Mouse (Mus musculus): ENCODE measurements around the gene Dnah2. TPM values are rescaled to one million over a fixed set of nuclear protein-coding genes. Genes with fewer than 3 reads are reported as not detected.

Dnah2 gene
- total and polyA plus RNA-seq, 3 experiments = under 0.01 to 0.03 TPM; not detected in 1

DNA sequence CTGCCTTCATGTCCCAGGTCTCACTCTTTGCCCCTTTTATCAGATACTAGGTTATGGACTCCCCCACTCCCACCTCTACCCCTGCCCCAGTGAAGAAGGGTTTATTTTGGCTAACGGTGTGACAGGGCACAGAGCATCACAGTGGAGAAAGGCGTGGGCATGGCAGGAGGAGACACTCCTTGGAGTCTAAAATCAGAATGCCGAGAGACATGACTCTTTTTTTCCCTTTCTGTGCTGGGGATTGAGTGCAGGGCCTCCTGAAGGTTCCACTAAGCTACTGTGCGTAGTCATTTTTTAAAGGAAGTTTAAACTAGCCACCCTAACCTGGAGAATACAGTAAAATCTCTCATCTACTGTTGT, 20.9 kb downstream of the Dnah2 start:
- dilution Hi-C loops (cut with MboI; ENCODE audit: extremely low pct_ligation_motif_present, extremely low pct_unique_long_range_greater_than_20kb, low sequenced_read_pairs) (no loop called here), in situ Hi-C loops (cut with MboI; ENCODE audit: low pct_ligation_motif_present, low pct_unique_long_range_greater_than_20kb, low sequenced_read_pairs) (loop anchor here (10.0 kb wide), 1 partner anchor 123 kb away; no protein-coding TSS in a partner anchor)
- Histone ChIP-seq H3K79me2 (replicated peaks; ENCODE audit: control insufficient read depth, extremely low read depth, insufficient read depth, poor library complexity, severe bottlenecking) (no peaks in the 10 kb centered on the region), H3K27ac (ENCODE audit: insufficient read depth, low read depth) (no peak overlapping the region), H3K4me2 (ENCODE audit: insufficient read depth, low read depth, poor library complexity, severe bottlenecking) (no peak overlapping the region), H3K4me1 (ENCODE audit: control insufficient read depth in 1 of 2, insufficient read depth in 2 of 2) (no peaks in the 10 kb centered on the region), H3K9ac (ENCODE audit: insufficient read depth, low read depth) (no peak overlapping the region), H3K4me3 (replicated peaks in 1 of 3; ENCODE audit: low read depth in 2 of 3, low read length in 2 of 3, poor library complexity in 1 of 3) (no peak overlapping the region), H3K9me3 (replicated peaks; ENCODE audit: low read length) (no peaks in the 10 kb centered on the region), H3K27me3 (replicated peaks) (peaks cover 36% of the 10 kb centered on the region), H3K36me3 (replicated peaks in 1 of 2; ENCODE audit: control insufficient read depth in 1 of 2, insufficient read depth in 1 of 2, low read length in 1 of 2) (no peaks in the 10 kb centered on the region)
- DNase-seq (ENCODE audit: extremely low read depth) = no peak
- no peak for TF ChIP-seq JUN (IDR thresholded peaks at IDR 0.05; ENCODE audit: insufficient read depth, low read depth, low read length)

GRCm38 (mm10) chr11:69527098-69528030, 21.5 kb downstream of the Dnah2 start:
- no peaks in the 10 kb centered on the region for H3K36me3 ChIP-seq (replicated peaks in 1 of 2; ENCODE audit: control insufficient read depth in 1 of 2, insufficient read depth in 1 of 2, low read length in 1 of 2)
- no peaks in the 10 kb centered on the region for H3K9me3 ChIP-seq (replicated peaks; ENCODE audit: low read length)
- H3K9ac ChIP-seq (ENCODE audit: insufficient read depth, low read depth) = no peak overlapping the region
- no peaks in the 10 kb centered on the region for H3K79me2 ChIP-seq (replicated peaks; ENCODE audit: control insufficient read depth, extremely low read depth, insufficient read depth, poor library complexity, severe bottlenecking)
- H3K27ac ChIP-seq (ENCODE audit: insufficient read depth, low read depth) = no peak overlapping the region
- H3K4me1 ChIP-seq (ENCODE audit: control insufficient read depth in 1 of 2, insufficient read depth in 2 of 2) = no peaks in the 10 kb centered on the region
- TF ChIP-seq USF2 (conservative IDR thresholded peaks at IDR 0.05; ENCODE audit: low read depth, low read length) = no peak
- H3K4me2 ChIP-seq (ENCODE audit: insufficient read depth, low read depth, poor library complexity, severe bottlenecking) = no peak overlapping the region
- no peak for DNase-seq (ENCODE audit: extremely low read depth)
- dilution Hi-C loops (cut with MboI; ENCODE audit: extremely low pct_ligation_motif_present, extremely low pct_unique_long_range_greater_than_20kb, low sequenced_read_pairs) = no loop called here
- peaks cover 34% of the 10 kb centered on the region for H3K27me3 ChIP-seq (replicated peaks)
- H3K4me3 ChIP-seq (replicated peaks in 1 of 3; ENCODE audit: low read depth in 2 of 3, low read length in 2 of 3, poor library complexity in 1 of 3) = no peak overlapping the region
- in situ Hi-C loops (cut with MboI; ENCODE audit: low pct_ligation_motif_present, low pct_unique_long_range_greater_than_20kb, low sequenced_read_pairs) = loop anchor here (10.0 kb wide), 1 partner anchor 123 kb away; no protein-coding TSS in a partner anchor

GRCm38 (mm10) chr11:69526631-69527030, 22.3 kb downstream of the Dnah2 start:
- dilution Hi-C loops (cut with MboI; ENCODE audit: extremely low pct_ligation_motif_present, extremely low pct_unique_long_range_greater_than_20kb, low sequenced_read_pairs) = no loop called here
- in situ Hi-C loops (cut with MboI; ENCODE audit: low pct_ligation_motif_present, low pct_unique_long_range_greater_than_20kb, low sequenced_read_pairs) = loop anchor here (10.0 kb wide), 1 partner anchor 122 kb away; no protein-coding TSS in a partner anchor
- TF ChIP-seq MEF2A (IDR thresholded peaks at IDR 0.05; ENCODE audit: borderline replicate concordance, low read depth, low read length) (no peak), MAZ (IDR thresholded peaks at IDR 0.05; ENCODE audit: low read depth, low read length) (no peak), SIN3A (IDR thresholded peaks at IDR 0.05; ENCODE audit: low read length) (no peak), ZC3H11A (IDR thresholded peaks at IDR 0.05; ENCODE audit: low read depth, low read length) (no peak), NRF1 (IDR thresholded peaks at IDR 0.05; ENCODE audit: low read depth, low read length) (no peak), ZMIZ1 (IDR thresholded peaks at IDR 0.05; ENCODE audit: low read depth, low read length) (no peak), NELFE (IDR thresholded peaks at IDR 0.05; ENCODE audit: low read depth, low read length) (no peak), UBTF (IDR thresholded peaks at IDR 0.05; ENCODE audit: low read depth, low read length) (no peak), IRF4 (IDR thresholded peaks at IDR 0.05; ENCODE audit: low read depth, low read length) (no peak), MYC (IDR thresholded peaks at IDR 0.05; ENCODE audit: low read depth, low read length) (no peak), BHLHE40 (IDR thresholded peaks at IDR 0.05; ENCODE audit: low read depth, low read length) (no peak), MAFK (IDR thresholded peaks at IDR 0.05; ENCODE audit: insufficient replicate concordance, low read length) (no peak), ELF1 (IDR thresholded peaks at IDR 0.05; ENCODE audit: low read depth, low read length) (no peak), CHD1 (IDR thresholded peaks at IDR 0.05; ENCODE audit: low read depth, low read length) (no peak), TCF12 (IDR thresholded peaks at IDR 0.05; ENCODE audit: low read depth, low read length) (no peak), JUND (conservative IDR thresholded peaks at IDR 0.05; ENCODE audit: low read depth, low read length) (no peak), CHD2 (IDR thresholded peaks at IDR 0.05; ENCODE audit: low read length) (no peak), RCOR1 (conservative IDR thresholded peaks at IDR 0.05; ENCODE audit: low read depth, low read length) (no peak), ZNF384 (IDR thresholded peaks at IDR 0.05; ENCODE audit: low read depth, low read length) (no peak)

More at GRCm38 (mm10) chr11:69526631-69527030, 22.3 kb downstream of the Dnah2 start:
- DNase-seq (ENCODE audit: extremely low read depth) = no peak
- no peak overlapping the region for H3K27ac ChIP-seq (ENCODE audit: insufficient read depth, low read depth)
- H3K79me2 ChIP-seq (replicated peaks; ENCODE audit: control insufficient read depth, extremely low read depth, insufficient read depth, poor library complexity, severe bottlenecking) = no peaks in the 10 kb centered on the region
- H3K9me3 ChIP-seq (replicated peaks; ENCODE audit: low read length) = no peaks in the 10 kb centered on the region
- no peak overlapping the region for H3K4me3 ChIP-seq (replicated peaks in 1 of 3; ENCODE audit: low read depth in 2 of 3, low read length in 2 of 3, poor library complexity in 1 of 3)
- no peak overlapping the region for H3K9ac ChIP-seq (ENCODE audit: insufficient read depth, low read depth)
- H3K27me3 ChIP-seq (replicated peaks) = peaks cover 36% of the 10 kb centered on the region
- no peak overlapping the region for H3K4me2 ChIP-seq (ENCODE audit: insufficient read depth, low read depth, poor library complexity, severe bottlenecking)
- no peaks in the 10 kb centered on the region for H3K4me1 ChIP-seq (ENCODE audit: control insufficient read depth in 1 of 2, insufficient read depth in 2 of 2)
- no peaks in the 10 kb centered on the region for H3K36me3 ChIP-seq (replicated peaks in 1 of 2; ENCODE audit: control insufficient read depth in 1 of 2, insufficient read depth in 1 of 2, low read length in 1 of 2)
